Mouse (Mus musculus): ENCODE measurements around the gene Tmem201.

GRCm38 (mm10) chr4:149678006-149678405, 59.8 kb downstream of the Tmem201 start:
- no peak for TF ChIP-seq POLR2A (IDR thresholded peaks at IDR 0.05; ENCODE audit: extremely low read depth, insufficient read depth, low read length)
- TF ChIP-seq CTCF (IDR thresholded peaks at IDR 0.05; ENCODE audit: low read depth, low read length) = no peak
